Mouse (Mus musculus): ENCODE results near the gene Olfr644.

Gene Olfr644

DNA sequence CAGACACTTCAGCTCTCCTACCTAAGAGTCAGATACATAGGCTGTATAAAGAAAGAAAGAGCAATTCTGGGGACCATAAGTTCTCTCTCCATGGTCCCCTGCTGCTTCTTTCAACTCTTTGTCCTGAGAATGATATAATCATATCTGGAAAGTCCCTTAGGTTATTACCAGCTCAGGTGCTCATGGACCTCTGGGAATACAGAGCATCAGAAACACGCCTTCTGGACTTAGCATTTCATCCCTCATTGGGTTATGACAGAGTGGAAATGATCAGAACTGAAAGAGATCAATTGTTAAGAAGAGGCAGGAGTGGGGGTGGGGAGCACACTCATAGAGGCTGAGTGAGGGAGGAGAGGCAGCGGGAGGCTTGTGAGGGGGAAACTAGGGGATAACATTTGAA, at the start of gene Olfr644:
Gene Olfr644, minus strand, starts transcription at position 101 of the 400 bp plus-strand sequence.
- no peak for DNase-seq (ENCODE audit: low spot score)

DNA sequence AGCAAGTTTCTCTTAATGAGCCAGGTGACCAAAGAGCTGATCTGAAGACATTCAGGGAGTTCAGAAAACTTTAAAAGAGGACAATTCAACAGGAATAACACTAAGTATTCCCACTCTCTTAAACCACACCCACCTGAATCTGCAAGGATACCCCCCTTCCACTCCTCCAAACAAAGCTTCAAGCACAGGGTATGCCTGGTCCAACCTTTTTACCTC, 33.0 kb upstream of the Olfr644 start, which contains the start of gene Olfr646:
Gene Olfr646, plus strand, starts transcription at position 117 of the 216 bp plus-strand sequence.
- DNase-seq (ENCODE audit: low spot score) = no peak

GRCm38 (mm10) chr7:104103913-104104756, 32.5 kb upstream of the Olfr644 start:
- no peak for DNase-seq (ENCODE audit: low spot score)

GRCm38 (mm10) chr7:104085365-104085764, 13.7 kb upstream of the Olfr644 start, which contains the start of gene Olfr645:
Gene Olfr645, minus strand, starts transcription at chr7:104085465.
- DNase-seq (ENCODE audit: low spot score) = no peak

DNA sequence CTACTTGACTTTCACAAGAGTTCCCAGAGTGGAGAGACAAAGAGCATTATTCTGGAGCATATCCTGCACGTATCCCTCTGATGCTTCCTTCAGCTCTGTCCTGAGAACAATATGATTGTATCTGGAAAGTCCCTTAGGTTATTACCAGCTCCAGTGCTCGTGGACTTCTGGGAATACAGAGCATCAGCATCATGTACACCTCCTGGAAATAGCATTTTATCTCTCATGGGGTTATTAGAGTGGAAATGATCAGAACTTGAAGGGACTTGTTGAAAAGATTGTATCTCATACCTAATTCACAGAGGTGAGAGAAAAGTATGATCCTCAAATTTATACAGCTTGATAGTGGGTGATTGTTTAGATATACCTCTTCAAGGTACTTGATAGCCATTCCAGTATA, 10.3 kb downstream of the Olfr644 start, which contains the start of gene 4930516K23Rik:
Gene 4930516K23Rik, minus strand, starts transcription at position 101 of the 400 bp plus-strand sequence.
- no peak for DNase-seq (ENCODE audit: low spot score)

- DNase-seq (ENCODE audit: low spot score) = no peak
Measured at GRCm38 (mm10) chr7:104059215-104059614, 12.5 kb downstream of the Olfr644 start.

DNA sequence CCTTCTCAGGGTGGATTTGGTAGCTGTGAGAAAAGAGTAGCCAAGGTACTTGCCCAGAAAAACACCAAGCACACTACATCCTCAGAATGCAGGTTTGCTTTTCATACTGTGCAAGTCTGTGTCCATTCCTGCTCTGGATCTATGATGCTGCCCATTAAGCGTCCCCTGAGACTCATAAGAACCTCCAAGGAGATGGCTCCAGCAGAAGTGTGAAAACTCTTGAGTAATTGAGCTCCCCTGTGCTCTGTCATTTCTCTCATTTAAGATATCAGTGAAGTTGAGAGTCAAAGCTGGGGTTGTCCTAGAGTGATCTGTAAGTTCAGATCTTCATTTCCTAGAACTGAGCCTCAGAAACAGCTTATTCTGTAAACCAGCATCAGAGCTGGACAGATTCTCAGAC, 19.1 kb downstream of the Olfr644 start, which contains the start of gene Olfr642:
Gene Olfr642, minus strand, starts transcription at position 101 of the 400 bp plus-strand sequence.
- DNase-seq (ENCODE audit: low spot score) = no peak

DNA sequence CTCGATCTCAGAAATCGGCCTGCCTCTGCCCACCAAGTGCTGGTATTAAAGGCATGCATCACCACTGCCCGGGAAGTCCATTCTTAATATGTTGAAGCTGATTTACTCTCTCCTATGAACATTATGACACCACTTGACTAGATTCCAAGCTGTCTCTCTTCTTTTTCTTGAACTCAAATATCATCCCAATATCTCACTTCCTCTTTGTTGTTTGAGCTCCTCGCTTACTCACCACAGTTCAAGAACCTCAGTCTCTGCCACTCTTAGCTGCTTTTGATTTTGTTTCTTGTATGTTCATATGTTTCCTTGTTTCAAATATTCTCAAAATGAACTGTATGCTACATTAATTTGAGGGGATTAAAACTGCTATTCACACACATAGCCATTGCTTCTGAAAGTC, 20.9 kb downstream of the Olfr644 start:
- no peak for DNase-seq (ENCODE audit: low spot score)

- DNase-seq (ENCODE audit: low spot score) = no peak
Measured at GRCm38 (mm10) chr7:104035145-104035544, 36.5 kb downstream of the Olfr644 start, which contains the start of gene Olfr641. Gene Olfr641, plus strand, starts transcription at chr7:104035445.

DNA sequence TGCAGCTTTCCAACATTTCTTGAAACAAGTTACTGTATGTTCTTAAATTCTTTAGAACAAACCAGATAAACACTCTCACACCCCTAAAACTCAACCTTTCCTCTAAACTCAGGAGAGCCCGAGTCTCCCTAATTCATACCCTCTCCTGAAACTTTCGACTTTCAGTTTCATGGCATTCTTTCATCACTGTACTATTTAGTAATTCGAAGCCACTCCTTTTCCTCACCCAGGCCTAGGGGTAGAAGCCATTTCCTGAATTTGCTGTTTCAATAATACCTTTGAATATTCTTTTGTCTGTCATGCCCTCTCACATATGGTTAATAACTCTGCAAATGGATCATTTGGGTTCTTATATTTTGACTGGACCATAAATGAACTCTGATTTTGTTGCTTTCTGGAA, 44.7 kb downstream of the Olfr644 start:
- DNase-seq (ENCODE audit: low spot score) = no peak

DNA sequence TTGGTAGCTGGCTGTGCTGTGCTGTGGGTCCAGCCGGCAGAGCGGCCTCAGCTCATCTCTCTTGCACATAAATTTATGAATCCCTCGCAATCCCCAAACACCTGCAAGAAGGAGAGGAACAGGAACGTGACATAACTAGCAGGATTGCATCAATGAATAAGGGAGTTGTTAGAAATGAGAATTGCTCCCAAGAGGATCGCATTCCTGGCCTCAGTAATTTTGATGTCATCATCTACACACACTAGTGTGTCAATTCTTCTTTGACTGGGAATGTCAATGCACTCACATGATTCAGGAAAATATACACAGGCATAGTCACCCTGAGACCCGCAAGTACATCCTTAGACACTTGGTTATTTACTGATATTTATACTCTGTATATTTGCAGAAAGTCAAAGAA, 46.2 kb downstream of the Olfr644 start, which contains the start of gene Olfr640:
Gene Olfr640, minus strand, starts transcription at position 101 of the 400 bp plus-strand sequence.
- DNase-seq (ENCODE audit: low spot score) = no peak

- no peak for DNase-seq (ENCODE audit: low spot score)
Measured at GRCm38 (mm10) chr7:104021651-104022050, 50.0 kb downstream of the Olfr644 start.

DNA sequence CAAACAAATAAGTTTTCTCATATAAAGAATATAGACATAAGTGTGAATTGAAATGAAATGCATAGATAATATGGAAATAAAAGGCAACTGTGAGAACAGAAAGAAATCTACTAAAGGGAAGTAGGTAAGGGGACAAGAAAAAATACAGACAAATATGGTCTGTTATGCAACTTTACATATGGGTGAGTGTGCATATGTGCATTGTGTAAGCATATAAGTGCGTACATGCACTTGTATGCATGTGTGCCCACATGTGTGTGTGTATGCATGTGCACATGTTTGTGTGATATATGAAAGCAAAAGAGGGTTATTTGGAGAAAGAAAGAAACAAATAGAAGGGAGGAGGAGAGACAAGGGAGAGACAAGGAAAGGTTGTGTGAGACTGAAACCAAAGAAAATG, 52.7 kb downstream of the Olfr644 start:
- DNase-seq (ENCODE audit: low spot score) = no peak

- DNase-seq (ENCODE audit: low spot score) = no peak
Measured at GRCm38 (mm10) chr7:104017203-104017602, 54.5 kb downstream of the Olfr644 start, which contains the start of gene Olfr639. Gene Olfr639, minus strand, starts transcription at chr7:104017303.
